Mouse (Mus musculus): ENCODE data around the gene Soat1.

DNA sequence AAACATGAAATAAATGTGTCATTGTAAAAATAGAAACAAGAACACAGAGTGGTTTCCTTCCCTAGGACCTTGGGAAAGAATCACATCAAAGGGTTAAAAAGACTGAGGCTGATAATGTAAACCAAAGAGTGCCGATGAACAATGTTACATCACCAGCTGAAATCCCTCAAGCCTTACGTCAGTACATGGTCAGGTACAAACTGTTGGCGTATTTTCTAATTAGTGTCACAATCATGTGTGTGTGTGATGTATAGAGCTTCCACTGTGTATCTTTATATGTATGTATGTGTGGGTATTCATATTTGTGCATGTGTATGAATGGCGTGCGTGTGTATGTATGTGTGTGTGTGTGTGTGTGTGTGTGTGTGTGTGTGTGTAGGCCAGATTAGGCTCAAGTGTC is 22.8 kb upstream of the Soat1 start:
- TF ChIP-seq CTCF (IDR thresholded peaks at IDR 0.05; ENCODE audit: extremely low read depth, insufficient read depth, insufficient read length, insufficient replicate concordance): no peak
- no peak for TF ChIP-seq POLR2A (IDR thresholded peaks at IDR 0.05; ENCODE audit: low read depth, low read length)

All from spleen, adult 2 months (tissue).